Mouse (Mus musculus) left cerebral cortex, adult 18-20 months (tissue): ENCODE measurements around the gene Olfr1023. TPM values are rescaled to one million over a fixed set of nuclear protein-coding genes. Genes with fewer than 3 reads are reported as not detected.

Experiments
- DNase-seq, 2 experiments: peaks; one replicate each; pipeline ENCODE4 v3.0.0; 2021 to 2022; ENCODE audit warnings: low spot score in 2 of 2, mixed read lengths in 1 of 2
- long read RNA-seq, 2 experiments: library from polyadenylated mRNA; stranded (forward); transcript quantifications; one replicate each; pipeline ENCODE4 v2.0.0; 2021
- total RNA-seq, 2 experiments: library from RNA; stranded (reverse); gene quantifications; 2 replicates each; pipeline ENCODE4 v1.2.3; 2021

Olfr1023 gene
- total RNA-seq, result not detected
- long read RNA-seq, experiment 1, result 0 reads
- long read RNA-seq, experiment 2, result 0 reads

GRCm38 (mm10) chr2:85885340-85885739 lies at the start of gene Olfr1023:
Gene Olfr1023 (plus strand): TSS chr2:85885640.
- DNase-seq, result no peak

DNA sequence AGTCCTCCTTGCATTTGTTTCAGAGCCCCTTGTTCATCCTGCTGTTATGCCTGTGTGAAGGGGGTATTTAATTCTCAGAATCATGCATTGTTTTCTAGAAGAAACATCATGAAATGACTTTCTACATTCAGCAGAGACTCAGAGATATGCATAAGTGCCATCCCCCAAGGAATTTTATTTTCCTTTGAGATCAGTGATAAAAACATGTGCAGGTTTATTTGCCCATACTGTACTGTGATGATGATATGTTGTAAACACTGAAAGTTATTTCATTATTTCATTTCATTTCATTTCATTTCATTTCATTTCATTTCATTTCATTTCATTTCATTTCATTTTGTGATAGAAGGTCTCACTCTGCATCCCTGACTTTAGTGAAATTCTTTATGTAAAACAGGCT lies 40.1 kb upstream of the Olfr1023 start, which contains the start of gene Olfr1019:
TSS of gene Olfr1019 (minus strand) at position 101 of the 400 bp plus-strand sequence.
- DNase-seq, result no peak

- DNase-seq, result no peak
Observed at GRCm38 (mm10) chr2:85846730-85847129, 38.7 kb upstream of the Olfr1023 start, which contains the start of gene Olfr1020. Gene Olfr1020 (plus strand): TSS chr2:85847030.

DNA sequence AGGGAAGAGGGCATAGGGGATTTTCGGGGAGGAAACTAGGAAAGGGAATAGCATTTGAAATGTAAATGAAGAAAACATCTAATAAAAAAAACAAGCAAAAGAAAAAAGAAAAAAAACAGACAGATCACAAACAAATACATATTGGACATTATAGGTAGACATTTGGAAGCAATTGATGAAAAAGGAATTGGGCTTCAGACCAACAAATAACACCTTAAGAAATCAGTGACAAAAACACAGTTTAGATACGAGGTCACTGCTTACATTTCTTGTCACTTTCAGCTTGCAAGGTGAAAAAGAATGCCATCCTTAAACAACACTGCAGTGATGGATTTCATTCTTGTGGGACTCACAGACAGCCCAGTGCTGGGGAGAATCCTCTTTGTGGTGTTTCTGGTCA lies 17.1 kb upstream of the Olfr1023 start, which contains the start of gene Olfr1022:
TSS of gene Olfr1022 (plus strand) at position 301 of the 400 bp plus-strand sequence.
- DNase-seq, result no peak

DNA sequence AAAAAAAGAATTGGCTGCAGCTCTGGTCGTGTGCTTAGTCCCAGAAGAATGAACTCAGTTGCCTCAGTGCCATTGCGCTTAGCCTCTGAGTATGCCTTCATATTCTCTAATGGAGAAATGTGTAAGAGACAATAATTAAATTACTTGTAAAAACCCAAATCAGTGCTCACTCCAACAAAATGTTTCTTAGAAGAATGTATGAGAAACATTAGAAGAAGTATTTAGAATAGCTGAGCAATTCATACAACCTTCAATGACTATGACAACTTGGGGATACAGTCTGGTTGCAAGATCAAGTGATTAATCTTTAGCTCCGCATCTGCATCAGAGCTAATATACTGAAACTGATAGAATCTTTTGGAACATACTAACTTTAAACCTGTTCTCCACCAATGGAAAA lies 19.5 kb downstream of the Olfr1023 start, which contains the start of gene Olfr1024:
TSS of gene Olfr1024 (minus strand) at position 101 of the 400 bp plus-strand sequence.
- no peak for DNase-seq

DNA sequence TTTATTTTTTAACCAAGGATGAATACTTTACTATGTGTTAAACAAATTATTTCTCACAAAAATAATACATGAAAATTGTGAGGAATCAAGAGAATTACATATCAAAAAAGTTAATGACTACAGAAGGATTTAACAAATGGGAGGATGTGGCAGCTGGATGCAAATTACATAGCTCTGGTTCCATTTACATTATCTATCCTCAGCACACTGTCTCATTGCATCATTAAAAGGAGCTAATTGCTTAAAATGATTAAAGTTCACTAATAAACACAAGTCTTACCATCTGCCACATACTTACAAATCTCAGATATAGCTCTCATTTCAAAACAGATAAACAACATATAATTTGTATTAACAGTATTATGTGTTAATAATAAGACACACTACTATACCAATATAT lies 27.8 kb downstream of the Olfr1023 start:
- DNase-seq, result no peak

DNA sequence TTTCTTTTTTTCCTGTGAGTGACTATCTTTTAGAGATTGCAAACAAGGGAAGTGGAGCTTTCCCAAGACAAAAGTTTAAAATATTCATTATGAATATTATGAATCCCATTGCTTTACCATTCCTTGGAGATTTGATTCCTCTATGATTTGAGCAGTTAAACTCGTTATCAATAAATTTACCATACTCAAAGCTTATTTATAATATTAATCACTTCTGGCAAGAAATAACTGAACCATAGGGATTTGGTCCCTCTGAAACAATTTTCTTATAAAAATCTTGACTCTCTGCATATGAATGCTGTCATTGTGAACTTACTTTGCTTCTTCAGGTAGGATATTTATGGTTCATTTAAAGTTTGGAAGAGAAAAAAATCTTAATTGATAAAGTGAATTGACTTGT lies 29.5 kb downstream of the Olfr1023 start, which contains the start of gene Olfr1025-ps1:
TSS of gene Olfr1025-ps1 (plus strand) at position 301 of the 400 bp plus-strand sequence.
- DNase-seq, result no peak

- no peak for DNase-seq
Observed at GRCm38 (mm10) chr2:85921258-85921657, 35.8 kb downstream of the Olfr1023 start, which contains the start of gene Olfr1026. Gene Olfr1026 (plus strand): TSS chr2:85921558.

Other genes starting within 250 kb of the Olfr1023 start
- not detected for gene Olfr1002, start 234.9 kb upstream of the Olfr1023 start, total RNA-seq
- gene Olfr154, start 221.2 kb upstream of the Olfr1023 start, total RNA-seq, result not detected
- not detected for gene Olfr1006, start 206.9 kb upstream of the Olfr1023 start, total RNA-seq
- gene Olfr1008, start 196.2 kb upstream of the Olfr1023 start, total RNA-seq, result not detected
- not detected for gene Olfr1009, start 170.2 kb upstream of the Olfr1023 start, total RNA-seq
- not detected for gene Olfr1012, start 122.9 kb upstream of the Olfr1023 start, total RNA-seq
- not detected for gene Olfr1013, start 118.5 kb upstream of the Olfr1023 start, total RNA-seq
- gene Olfr1014, start 112.9 kb upstream of the Olfr1023 start, total RNA-seq, result not detected
- gene Olfr1015, start 103.6 kb upstream of the Olfr1023 start, total RNA-seq, result not detected
- not detected for gene Olfr1016, start 83.1 kb upstream of the Olfr1023 start, total RNA-seq
- gene Olfr1018, start 67.2 kb upstream of the Olfr1023 start, total RNA-seq, result not detected
- not detected for gene Olfr1019, start 40.2 kb upstream of the Olfr1023 start, total RNA-seq
- not detected for gene Olfr1020, start 38.6 kb upstream of the Olfr1023 start, total RNA-seq
- not detected for gene Olfr1022, start 17.0 kb upstream of the Olfr1023 start, total RNA-seq
- gene Olfr1024, start 19.4 kb downstream of the Olfr1023 start, total RNA-seq, result not detected
- gene Olfr1025-ps1, start 29.6 kb downstream of the Olfr1023 start, total RNA-seq, result not detected
- not detected for gene Olfr1026, start 35.9 kb downstream of the Olfr1023 start, total RNA-seq
- not detected for gene Olfr1028, start 64.8 kb downstream of the Olfr1023 start, total RNA-seq
- not detected for gene Olfr1029, start 88.3 kb downstream of the Olfr1023 start, total RNA-seq
- gene Olfr1030, start 93.6 kb downstream of the Olfr1023 start, total RNA-seq, result not detected
- not detected for gene Olfr1031, start 104.7 kb downstream of the Olfr1023 start, total RNA-seq
- gene Olfr1032, start 119.9 kb downstream of the Olfr1023 start, total RNA-seq, result not detected
- not detected for gene Olfr1033, start 135.0 kb downstream of the Olfr1023 start, total RNA-seq
- not detected for gene Olfr1034, start 160.2 kb downstream of the Olfr1023 start, total RNA-seq
- not detected for gene Olfr1036, start 188.4 kb downstream of the Olfr1023 start, total RNA-seq
- not detected for gene Olfr1037, start 201.7 kb downstream of the Olfr1023 start, total RNA-seq